Mouse (Mus musculus) limb, embryonic 10.5 days (tissue): ENCODE measurements around the gene Asic1. TPM values are rescaled to one million over a fixed set of nuclear protein-coding genes. Genes with fewer than 3 reads are reported as not detected.

Experiments
- DNase-seq: peaks from one replicate; pipeline ENCODE4 v3.0.0-alpha.2; 2017; ENCODE audit warnings: low spot score
- H3K27ac ChIP-seq: fragments of 300-500 bp; sonication (generic); 2 replicates; pipeline ENCODE4 v1.5.1; 2016; ENCODE audit warnings: mild to moderate bottlenecking
- H3K27me3 ChIP-seq: fragments of 300-500 bp; sonication (generic); 2 replicates; pipeline ENCODE4 v1.6.1; 2016; ENCODE audit warnings: low read depth, mild to moderate bottlenecking; ENCODE audit not compliant: poor library complexity, severe bottlenecking
- H3K36me3 ChIP-seq: fragments of 300-500 bp; sonication (generic); 2 replicates; pipeline ENCODE4 v1.6.1; 2016; ENCODE audit warnings: mild to moderate bottlenecking, moderate library complexity
- H3K4me1 ChIP-seq: fragments of 300-500 bp; sonication (generic); 2 replicates; pipeline ENCODE4 v1.6.1; 2016
- H3K4me3 ChIP-seq: fragments of 300-500 bp; sonication (generic); 2 replicates; pipeline ENCODE4 v1.5.1; 2016; ENCODE audit warnings: mild to moderate bottlenecking, moderate library complexity
- H3K9me3 ChIP-seq: fragments of 300-500 bp; sonication (generic); replicated peaks from 2 replicates; pipeline ENCODE4 v1.6.1; 2016; ENCODE audit warnings: mild to moderate bottlenecking
- WGBS: fragments of 180-500 bp; shearing (Covaris S2); methylation state at CpG from one replicate; pipeline ENCODE4 v1.1.7; 2016; 5-methylcytosine and 5-hydroxymethylcytosine counted together
- polyA plus RNA-seq: library from polyadenylated mRNA; unstranded; fragments of >200 nt; fragmentation: Nextera tagmentation; extraction: Ambion mirVana; gene quantifications from 2 replicates; pipeline ENCODE4 v1.2.1, GENCODE M21; 2016

The Asic1 gene
- polyA plus RNA-seq, 1 experiment from 2014 or later, result 1.1 TPM

GRCm38 (mm10) chr15:99710221-99711190 lies 40.3 kb downstream of the Asic1 start:
- Histone ChIP-seq H3K27ac (no peak overlapping the region), H3K36me3 (peaks cover 96% of the 10 kb centered on the region)
- 93% methylated on average over 10 of the region's 10 CpGs for WGBS

GRCm38 (mm10) chr15:99711491-99711890 lies 41.3 kb downstream of the Asic1 start:
- Histone ChIP-seq H3K4me1 (peaks cover 10% of the 10 kb centered on the region), H3K9me3 (no peaks in the 10 kb centered on the region), H3K27me3 (no peaks in the 10 kb centered on the region), H3K27ac (no peak overlapping the region), H3K36me3 (peaks cover 98% of the 10 kb centered on the region), H3K4me3 (no peak overlapping the region)
- WGBS, result 77% methylated on average over 3 of the region's 3 CpGs
- no peak for DNase-seq

More at GRCm38 (mm10) chr15:99710221-99711190, 40.3 kb downstream of the Asic1 start:
- 0 out of 2 replicates have a peak, but pooled peaks cover under 1% of the 10 kb centered on the region for H3K4me1 ChIP-seq
- H3K4me3 ChIP-seq, result no peak overlapping the region
- no peaks in the 10 kb centered on the region for H3K9me3 ChIP-seq
- no peaks in the 10 kb centered on the region for H3K27me3 ChIP-seq
- no peak for DNase-seq

GRCm38 (mm10) chr15:99712666-99713559 lies 42.7 kb downstream of the Asic1 start:
- Histone ChIP-seq H3K4me1 (peaks cover 17% of the 10 kb centered on the region), H3K9me3 (no peaks in the 10 kb centered on the region), H3K4me3 (no peak overlapping the region), H3K36me3 (peaks cover 95% of the 10 kb centered on the region), H3K27ac (no peak overlapping the region), H3K27me3 (no peaks in the 10 kb centered on the region)
- DNase-seq, result no peak
- 81% methylated on average over 13 of the region's 13 CpGs for WGBS

- no peak overlapping the region for H3K27ac ChIP-seq
- peaks cover 17% of the 10 kb centered on the region for H3K4me1 ChIP-seq
- no peaks in the 10 kb centered on the region for H3K9me3 ChIP-seq
- no peaks in the 10 kb centered on the region for H3K27me3 ChIP-seq
- 97% methylated on average over 3 of the region's 3 CpGs for WGBS
- no peak for DNase-seq
- H3K36me3 ChIP-seq, result peaks cover 95% of the 10 kb centered on the region
- H3K4me3 ChIP-seq, result no peak overlapping the region
Observed at GRCm38 (mm10) chr15:99713569-99713968, 43.4 kb downstream of the Asic1 start.

GRCm38 (mm10) chr15:99714206-99714605 lies 44.0 kb downstream of the Asic1 start:
- Histone ChIP-seq H3K27ac (no peak overlapping the region), H3K4me3 (no peak overlapping the region), H3K4me1 (peaks cover 17% of the 10 kb centered on the region), H3K27me3 (no peaks in the 10 kb centered on the region), H3K9me3 (no peaks in the 10 kb centered on the region), H3K36me3 (peaks cover 90% of the 10 kb centered on the region)
- DNase-seq, result no peak
- 83% methylated on average over 4 of the region's 4 CpGs for WGBS

- H3K27me3 ChIP-seq, result no peaks in the 10 kb centered on the region
- DNase-seq, result peak; percentile 80
- no peak overlapping the region for H3K27ac ChIP-seq
- H3K36me3 ChIP-seq, result peaks cover 88% of the 10 kb centered on the region
- H3K4me1 ChIP-seq, result peaks cover 17% of the 10 kb centered on the region
- no peaks in the 10 kb centered on the region for H3K9me3 ChIP-seq
- WGBS, result 59% methylated on average over 7 of the region's 7 CpGs
- H3K4me3 ChIP-seq, result no peak overlapping the region
Observed at GRCm38 (mm10) chr15:99714858-99715257, 44.7 kb downstream of the Asic1 start.

- no peaks in the 10 kb centered on the region for H3K9me3 ChIP-seq
- H3K27ac ChIP-seq, result no peak overlapping the region
- H3K36me3 ChIP-seq, result peaks cover 87% of the 10 kb centered on the region
- whole genome bisulfite sequencing, result 86% methylated on average over 13 of the region's 13 CpGs
- no peak for DNase-seq
- no peaks in the 10 kb centered on the region for H3K27me3 ChIP-seq
- peaks cover 17% of the 10 kb centered on the region for H3K4me1 ChIP-seq
- no peak overlapping the region for H3K4me3 ChIP-seq
Observed at GRCm38 (mm10) chr15:99715361-99715865, 45.2 kb downstream of the Asic1 start.

GRCm38 (mm10) chr15:99715982-99716746 lies 46.0 kb downstream of the Asic1 start:
- Histone ChIP-seq H3K36me3 (peaks cover 87% of the 10 kb centered on the region), H3K4me1 (peaks cover 17% of the 10 kb centered on the region), H3K9me3 (no peaks in the 10 kb centered on the region), H3K4me3 (no peak overlapping the region), H3K27ac (no peak overlapping the region), H3K27me3 (no peaks in the 10 kb centered on the region)
- WGBS, result 70% methylated on average over 11 of the region's 11 CpGs
- no peak for DNase-seq

GRCm38 (mm10) chr15:99716814-99717213 lies 46.6 kb downstream of the Asic1 start:
- peaks cover 17% of the 10 kb centered on the region for H3K4me1 ChIP-seq
- WGBS, result 90% methylated on average over 12 of the region's 12 CpGs
- DNase-seq, result no peak
- H3K27me3 ChIP-seq, result no peaks in the 10 kb centered on the region
- no peak overlapping the region for H3K4me3 ChIP-seq
- H3K27ac ChIP-seq, result no peak overlapping the region
- no peaks in the 10 kb centered on the region for H3K9me3 ChIP-seq
- H3K36me3 ChIP-seq, result peaks cover 86% of the 10 kb centered on the region

- no peak for DNase-seq
- H3K27me3 ChIP-seq, result no peaks in the 10 kb centered on the region
- WGBS, result 77% methylated on average over 26 of the region's 26 CpGs
- H3K27ac ChIP-seq, result no peak within 1 kb of the TSS
- H3K36me3 ChIP-seq, result peaks cover 86% of the 10 kb centered on the region
- H3K9me3 ChIP-seq, result no peaks in the 10 kb centered on the region
- H3K4me3 ChIP-seq, result no peak within 1 kb of the TSS
- H3K4me1 ChIP-seq, result peaks cover 17% of the 10 kb centered on the region
Observed at GRCm38 (mm10) chr15:99717386-99718334, 47.5 kb downstream of the Asic1 start, which contains the start of gene Gpd1. Gene Gpd1 (plus strand): TSS chr15:99717515.

- peaks cover 25% of the 10 kb centered on the region for H3K4me1 ChIP-seq
- 92% methylated on average over 9 of the region's 9 CpGs for WGBS
- no peaks in the 10 kb centered on the region for H3K9me3 ChIP-seq
- no peaks in the 10 kb centered on the region for H3K27me3 ChIP-seq
- peaks cover 85% of the 10 kb centered on the region for H3K36me3 ChIP-seq
- DNase-seq, result no peak
- H3K27ac ChIP-seq, result no peak overlapping the region
- H3K4me3 ChIP-seq, result no peak overlapping the region
Observed at GRCm38 (mm10) chr15:99718461-99719021, 48.4 kb downstream of the Asic1 start.
